Mouse (Mus musculus) urinary bladder, adult 18-20 months (tissue): ENCODE results near the gene Slc9a5.

Source experiments
- DNase-seq, 2 experiments: peaks; one replicate each; pipeline ENCODE4 v3.0.0; 2022; ENCODE audit warnings: low spot score in 2 of 2, mixed read lengths in 2 of 2

Slc9a5 gene

GRCm38 (mm10) chr8:105408331-105408730, 59.7 kb downstream of the Slc9a5 start:
- DNase-seq = no peak

GRCm38 (mm10) chr8:105409947-105410346, 61.3 kb downstream of the Slc9a5 start:
- no peak for DNase-seq

DNA sequence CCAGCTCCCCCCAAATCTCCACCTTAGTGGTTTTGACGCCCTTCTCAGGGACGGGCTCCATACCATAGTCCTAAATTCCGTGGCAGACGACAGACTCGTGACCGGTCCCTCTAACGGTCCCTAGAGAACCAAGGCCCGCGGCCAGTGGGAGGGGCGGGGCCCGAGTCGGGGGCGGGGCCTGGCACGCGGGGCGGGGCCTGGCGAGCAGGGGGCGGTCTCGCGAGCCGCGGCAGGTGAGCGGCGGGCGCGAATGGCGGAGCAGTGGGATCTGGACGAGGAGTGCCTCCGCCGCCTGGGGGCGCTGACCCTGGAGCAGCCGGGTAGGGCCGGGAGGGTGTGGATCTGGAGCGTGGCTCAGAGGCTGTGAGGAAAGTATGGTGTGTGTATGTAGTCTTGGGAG, 64.7 kb downstream of the Slc9a5 start, which contains the start of the genes Kctd19 and Lrrc36:
Gene Kctd19, minus strand, starts transcription at position 112 of the 400 bp plus-strand sequence.
Gene Lrrc36, plus strand, starts transcription at position 181 of the 400 bp plus-strand sequence.
- DNase-seq = peak; percentile 25 to 36

- no peak for DNase-seq
Measured at GRCm38 (mm10) chr8:105418992-105419391, 70.3 kb downstream of the Slc9a5 start.
